Mouse (Mus musculus) hindbrain, embryonic 11.5 days (tissue): ENCODE data around the gene 1110002E22Rik. TPM values are rescaled to one million over a fixed set of nuclear protein-coding genes. Genes with fewer than 3 reads are reported as not detected.
A peak's percentile ranks its signal among the peaks of the same experiment; 100 is the strongest.

Source experiments
- ATAC-seq: fragments of 200-750 bp; cut with Nextera tagmentation; 2 replicates; pipeline ENCODE4 v1.8.0; 2017; ENCODE audit warnings: mild to moderate bottlenecking, moderate TSS enrichment, moderate library complexity; ENCODE audit not compliant: low FRiP score
- DNase-seq: peaks from one replicate; pipeline ENCODE4 v3.0.0-alpha.2; 2015; ENCODE audit warnings: low spot score
- H3K27ac ChIP-seq: fragments of 300-500 bp; sonication (generic); 2 replicates; pipeline ENCODE4 v1.5.1; 2014; ENCODE audit warnings: mild to moderate bottlenecking, low read depth, low read length
- H3K27me3 ChIP-seq: fragments of 300-500 bp; sonication (generic); 2 replicates; pipeline ENCODE4 v1.6.1; 2014; ENCODE audit warnings: mild to moderate bottlenecking, low read length, moderate library complexity, mixed read lengths; ENCODE audit not compliant: control insufficient read depth, insufficient read depth
- H3K36me3 ChIP-seq: fragments of 300-500 bp; sonication (generic); 2 replicates; pipeline ENCODE4 v1.6.1; 2014; ENCODE audit warnings: mild to moderate bottlenecking, low read length, moderate library complexity, mixed read lengths; ENCODE audit not compliant: control insufficient read depth, insufficient read depth
- H3K4me1 ChIP-seq: fragments of 300-500 bp; sonication (generic); replicated peaks from 2 replicates; pipeline ENCODE4 v1.6.1; 2014; ENCODE audit warnings: low read length, mixed read lengths; ENCODE audit not compliant: control insufficient read depth, insufficient read depth
- H3K4me2 ChIP-seq: fragments of 300-500 bp; sonication (generic); replicated peaks from 2 replicates; pipeline ENCODE4 v1.6.1; 2014; ENCODE audit warnings: mild to moderate bottlenecking, low read depth, low read length
- H3K4me3 ChIP-seq: fragments of 300-500 bp; sonication (generic); 2 replicates; pipeline ENCODE4 v1.5.1; 2014; ENCODE audit warnings: low read depth, low read length
- H3K9ac ChIP-seq: fragments of 300-500 bp; sonication (generic); 2 replicates; pipeline ENCODE4 v1.6.1; 2014; ENCODE audit warnings: low read depth, low read length
- H3K9me3 ChIP-seq: fragments of 300-500 bp; sonication (generic); 2 replicates; pipeline ENCODE4 v1.6.1; 2016; ENCODE audit warnings: low read length; ENCODE audit not compliant: control insufficient read depth
- WGBS: fragments of 180-500 bp; shearing (Covaris S2); extraction: QIAGEN DNeasy Blood & Tissue Kit; methylation state at CpG from one replicate; pipeline ENCODE4 v1.1.7; 2014; 5-methylcytosine and 5-hydroxymethylcytosine counted together
- polyA plus RNA-seq: library from polyadenylated mRNA; unstranded; fragments of >200 nt; fragmentation: Nextera tagmentation; extraction: Ambion mirVana; gene quantifications from 2 replicates; pipeline ENCODE4 v1.2.1, GENCODE M21; 2014

1110002E22Rik gene
- polyA plus RNA-seq, 1 experiment from 2014 or later, result 0.20 TPM

- DNase-seq, result no peak
- Histone ChIP-seq H3K27ac (no peak overlapping the region), H3K9me3 (no peaks in the 10 kb centered on the region), H3K4me3 (no peak overlapping the region), H3K9ac (no peak overlapping the region), H3K4me2 (no peak overlapping the region), H3K4me1 (no peaks in the 10 kb centered on the region), H3K27me3 (no peaks in the 10 kb centered on the region), H3K36me3 (no peaks in the 10 kb centered on the region)
- WGBS, result 61% methylated on average over 4 of the region's 4 CpGs
- ATAC-seq, result no peak
Observed at GRCm38 (mm10) chr3:138058226-138058625, 6.6 kb upstream of the 1110002E22Rik start.

GRCm38 (mm10) chr3:138060429-138060828 is 4.4 kb upstream of the 1110002E22Rik start:
- no peak overlapping the region for H3K4me3 ChIP-seq
- no peak for ATAC-seq
- 89% methylated on average over 7 of the region's 7 CpGs for WGBS

GRCm38 (mm10) chr3:138061205-138061911 is 3.5 kb upstream of the 1110002E22Rik start:
- H3K36me3 ChIP-seq, result no peaks in the 10 kb centered on the region
- no peaks in the 10 kb centered on the region for H3K27me3 ChIP-seq
- no peak overlapping the region for H3K27ac ChIP-seq
- H3K9me3 ChIP-seq, result no peaks in the 10 kb centered on the region
- H3K9ac ChIP-seq, result no peak overlapping the region
- 90% methylated on average over 9 of the region's 9 CpGs for WGBS
- no peak overlapping the region for H3K4me3 ChIP-seq
- H3K4me2 ChIP-seq, result no peak overlapping the region
- no peaks in the 10 kb centered on the region; the same call in 1 of the 2 replicates for H3K4me1 ChIP-seq
- no peak for ATAC-seq
- no peak for DNase-seq

More at GRCm38 (mm10) chr3:138060429-138060828, 4.4 kb upstream of the 1110002E22Rik start:
- Histone ChIP-seq H3K27ac (no peak overlapping the region), H3K36me3 (no peaks in the 10 kb centered on the region), H3K9me3 (no peaks in the 10 kb centered on the region), H3K9ac (no peak overlapping the region), H3K4me1 (no peaks in the 10 kb centered on the region; the same call in 1 of the 2 replicates), H3K4me2 (no peak overlapping the region), H3K27me3 (no peaks in the 10 kb centered on the region)
- no peak for DNase-seq

- no peak for DNase-seq
- no peaks in the 10 kb centered on the region for H3K36me3 ChIP-seq
Observed at GRCm38 (mm10) chr3:138062673-138063072, 2.2 kb upstream of the 1110002E22Rik start.

GRCm38 (mm10) chr3:138063731-138064329 is 1.0 kb upstream of the 1110002E22Rik start:
- Histone ChIP-seq H3K27me3 (no peaks in the 10 kb centered on the region), H3K9me3 (no peaks in the 10 kb centered on the region), H3K4me1 (no peaks in the 10 kb centered on the region; the same call in 1 of the 2 replicates), H3K4me2 (no peak overlapping the region), H3K36me3 (no peaks in the 10 kb centered on the region), H3K9ac (no peak overlapping the region), H3K27ac (no peak overlapping the region), H3K4me3 (no peak overlapping the region)
- ATAC-seq, result no peak
- WGBS, result 79% methylated on average over 14 of the region's 14 CpGs
- DNase-seq, result peak; percentile 22

More at GRCm38 (mm10) chr3:138062673-138063072, 2.2 kb upstream of the 1110002E22Rik start:
- no peak overlapping the region for H3K27ac ChIP-seq
- no peak overlapping the region for H3K4me2 ChIP-seq
- no peaks in the 10 kb centered on the region for H3K27me3 ChIP-seq
- H3K4me1 ChIP-seq, result no peaks in the 10 kb centered on the region; the same call in 1 of the 2 replicates
- WGBS, result 89% methylated on average over 4 of the region's 4 CpGs
- H3K4me3 ChIP-seq, result no peak overlapping the region
- no peak overlapping the region for H3K9ac ChIP-seq
- no peak for ATAC-seq
- no peaks in the 10 kb centered on the region for H3K9me3 ChIP-seq

GRCm38 (mm10) chr3:138065930-138066329 is 1.1 kb downstream of the 1110002E22Rik start:
- no peak overlapping the region for H3K27ac ChIP-seq
- H3K4me1 ChIP-seq, result peaks cover 6% of the 10 kb centered on the region
- H3K4me3 ChIP-seq, result no peak overlapping the region
- H3K36me3 ChIP-seq, result no peaks in the 10 kb centered on the region
- DNase-seq (no peak), ATAC-seq (0 out of 2 replicates have a peak, but pooled peaks have one; percentile 27)
- 84% methylated on average over 16 of the region's 16 CpGs for WGBS
- H3K9ac ChIP-seq, result no peak overlapping the region
- no peaks in the 10 kb centered on the region for H3K27me3 ChIP-seq
- H3K9me3 ChIP-seq, result no peaks in the 10 kb centered on the region
- H3K4me2 ChIP-seq, result no peak overlapping the region

- Histone ChIP-seq H3K4me2 (no peak overlapping the region), H3K27me3 (no peaks in the 10 kb centered on the region), H3K9me3 (no peaks in the 10 kb centered on the region), H3K27ac (no peak overlapping the region), H3K9ac (no peak overlapping the region), H3K4me3 (no peak overlapping the region), H3K4me1 (peaks cover 6% of the 10 kb centered on the region), H3K36me3 (no peaks in the 10 kb centered on the region)
- ATAC-seq, result peak; percentile 39; the same call in 1 of the 2 replicates
- peak; percentile 24 for DNase-seq
- WGBS, result 63% methylated on average over 20 of the region's 20 CpGs
Observed at GRCm38 (mm10) chr3:138066348-138066856, 1.6 kb downstream of the 1110002E22Rik start.

GRCm38 (mm10) chr3:138067288-138067687 is 2.4 kb downstream of the 1110002E22Rik start, which contains the start of gene Gm5105:
Gene Gm5105 (minus strand): TSS chr3:138067388.
- peaks cover 6% of the 10 kb centered on the region for H3K4me1 ChIP-seq
- H3K9me3 ChIP-seq, result no peaks in the 10 kb centered on the region
- no peak within 1 kb of the TSS for H3K9ac ChIP-seq
- DNase-seq, result no peak
- H3K27ac ChIP-seq, result no peak within 1 kb of the TSS
- ATAC-seq, result no peak
- H3K4me3 ChIP-seq, result no peak within 1 kb of the TSS
- no peaks in the 10 kb centered on the region for H3K36me3 ChIP-seq
- no peak within 1 kb of the TSS for H3K4me2 ChIP-seq
- no peaks in the 10 kb centered on the region for H3K27me3 ChIP-seq
- 91% methylated on average over 12 of the region's 12 CpGs for WGBS
